Mouse (Mus musculus): ENCODE measurements at regions not wholly inside any gene's neighbourhood (a gene's known extent, or its start where the extent isn't known, plus 50 kb on each side); places are given as distances from the start of the nearest gene placed in this dataset.

- no peak for DNase-seq (ENCODE audit: low spot score)
These were observed 55.1 kb upstream of the Smox start for GRCm38 (mm10) chr2:131436149-131436548.

GRCm38 (mm10) chr2:131430474-131430873 lies 60.8 kb upstream of the Smox start:
- DNase-seq (ENCODE audit: low spot score): no peak

GRCm38 (mm10) chr2:131428089-131428488 lies 63.2 kb upstream of the Smox start:
- no peak for DNase-seq (ENCODE audit: low spot score)

- DNase-seq (ENCODE audit: low spot score): no peak
These were observed 64.4 kb upstream of the Smox start for GRCm38 (mm10) chr2:131426941-131427340.

- no peak for DNase-seq (ENCODE audit: low spot score)
These were observed 67.5 kb upstream of the Smox start for GRCm38 (mm10) chr2:131423616-131424320.

- peak; percentile 34 for DNase-seq (ENCODE audit: low spot score)
These were observed 68.3 kb upstream of the Smox start for GRCm38 (mm10) chr2:131422907-131423445.

GRCm38 (mm10) chr2:131418130-131418529 lies 65.4 kb upstream of the Rnf24 start:
- DNase-seq (ENCODE audit: low spot score): no peak

GRCm38 (mm10) chr2:131417472-131417871 lies 64.8 kb upstream of the Rnf24 start:
- DNase-seq (ENCODE audit: low spot score): no peak

GRCm38 (mm10) chr2:131416482-131416881 lies 63.8 kb upstream of the Rnf24 start:
- DNase-seq (ENCODE audit: low spot score): peak; percentile 58

- no peak for DNase-seq (ENCODE audit: low spot score)
These were observed 58.3 kb upstream of the Rnf24 start for GRCm38 (mm10) chr2:131410906-131411520.

- DNase-seq (ENCODE audit: low spot score): no peak
These were observed 54.6 kb upstream of the Rnf24 start for GRCm38 (mm10) chr2:131407337-131407736.

- DNase-seq (ENCODE audit: low spot score): no peak
These were observed 51.5 kb upstream of the Rnf24 start for GRCm38 (mm10) chr2:131404218-131404555.

- no peak for DNase-seq (ENCODE audit: low spot score)
These were observed 51.0 kb upstream of the Rnf24 start for GRCm38 (mm10) chr2:131403543-131404217.
